Mouse (Mus musculus) kidney, embryonic 15.5 days (tissue): ENCODE results near the gene Vps50. TPM values are rescaled to one million over a fixed set of nuclear protein-coding genes. Genes with fewer than 3 reads are reported as not detected.
"Not testable (repeated sequence)": the region's sequence is repeated elsewhere in the genome, so short reads cannot be mapped to it uniquely, and the experiment has no call there.

Source experiments
- ATAC-seq: fragments of 200-750 bp; cut with Nextera tagmentation; replicated peaks from 2 replicates; pipeline ENCODE4 v1.8.0; 2017; ENCODE audit warnings: moderate TSS enrichment; ENCODE audit not compliant: low FRiP score
- H3K27ac ChIP-seq: fragments of 300-500 bp; sonication (generic); 2 replicates; pipeline ENCODE4 v1.5.1; 2015; ENCODE audit warnings: mild to moderate bottlenecking, inconsistent platforms
- H3K27me3 ChIP-seq: fragments of 300-500 bp; sonication (generic); 2 replicates; pipeline ENCODE4 v1.6.1; 2015; ENCODE audit warnings: inconsistent platforms
- H3K36me3 ChIP-seq: fragments of 300-500 bp; sonication (generic); 2 replicates; pipeline ENCODE4 v1.6.1; 2015; ENCODE audit warnings: inconsistent platforms
- H3K4me1 ChIP-seq: fragments of 300-500 bp; sonication (generic); 2 replicates; pipeline ENCODE4 v1.6.1; 2015; ENCODE audit warnings: inconsistent platforms
- H3K4me2 ChIP-seq: fragments of 300-500 bp; sonication (generic); 2 replicates; pipeline ENCODE4 v1.6.1; 2015; ENCODE audit warnings: moderate library complexity, mild to moderate bottlenecking, inconsistent platforms
- H3K4me3 ChIP-seq: fragments of 300-500 bp; sonication (generic); replicated peaks from 2 replicates; pipeline ENCODE4 v1.5.1; 2015; ENCODE audit warnings: mild to moderate bottlenecking, inconsistent platforms
- H3K9ac ChIP-seq: fragments of 300-500 bp; sonication (generic); 2 replicates; pipeline ENCODE4 v1.6.1; 2015; ENCODE audit warnings: mild to moderate bottlenecking, inconsistent platforms
- H3K9me3 ChIP-seq: fragments of 300-500 bp; sonication (generic); replicated peaks from 2 replicates; pipeline ENCODE4 v1.6.1; 2016; ENCODE audit warnings: inconsistent platforms
- WGBS: fragments of 180-500 bp; shearing (Covaris S2); methylation state at CpG from one replicate; pipeline ENCODE4 v1.1.7; 2015; ENCODE audit warnings: mixed read lengths; 5-methylcytosine and 5-hydroxymethylcytosine counted together
- polyA plus RNA-seq: library from polyadenylated mRNA; unstranded; fragments of >200 nt; fragmentation: Nextera tagmentation; extraction: Ambion mirVana; gene quantifications from 2 replicates; pipeline ENCODE4 v1.2.1, GENCODE M21; 2015

Gene Vps50
- polyA plus RNA-seq, 1 experiment from 2014 or later = 31.8 TPM

DNA sequence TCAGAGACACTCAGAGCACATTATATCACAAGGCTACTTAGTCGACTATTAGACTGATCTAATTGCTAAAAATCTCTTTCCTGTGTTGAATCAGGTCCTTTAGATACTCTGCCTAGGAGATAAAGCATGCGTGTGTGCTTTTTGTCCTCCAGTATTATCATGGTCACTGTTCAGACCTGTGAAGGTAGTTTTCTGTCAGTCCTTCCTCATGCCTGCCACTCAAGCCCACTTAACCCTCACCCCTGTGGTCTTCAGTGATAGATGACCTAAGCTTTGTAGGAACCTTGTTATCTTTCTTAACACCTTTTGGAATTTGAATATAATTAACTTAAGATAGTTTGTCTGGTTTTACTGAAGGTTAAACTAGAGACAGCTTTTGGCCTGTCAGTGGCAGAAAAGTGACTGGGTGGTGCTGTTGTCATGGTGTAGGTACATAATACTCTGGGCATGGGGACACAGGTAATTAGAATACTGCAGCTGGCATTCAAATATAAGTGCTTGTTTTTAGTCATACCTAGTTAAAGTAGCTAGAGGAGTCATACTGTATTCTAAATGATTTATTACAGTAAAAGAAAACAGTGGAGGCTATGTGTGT lies 74.1 kb downstream of the Vps50 start:
- H3K9me3 ChIP-seq = no peaks in the 10 kb centered on the region
- H3K4me2 ChIP-seq = no peak overlapping the region
- no peak overlapping the region for H3K4me3 ChIP-seq
- peaks cover 21% of the 10 kb centered on the region for H3K36me3 ChIP-seq
- ATAC-seq = no peak
- WGBS = 77% methylated on average over 2 of the region's 2 CpGs
- H3K27ac ChIP-seq = no peak overlapping the region
- no peaks in the 10 kb centered on the region for H3K27me3 ChIP-seq
- no peak overlapping the region for H3K9ac ChIP-seq
- H3K4me1 ChIP-seq = no peaks in the 10 kb centered on the region

DNA sequence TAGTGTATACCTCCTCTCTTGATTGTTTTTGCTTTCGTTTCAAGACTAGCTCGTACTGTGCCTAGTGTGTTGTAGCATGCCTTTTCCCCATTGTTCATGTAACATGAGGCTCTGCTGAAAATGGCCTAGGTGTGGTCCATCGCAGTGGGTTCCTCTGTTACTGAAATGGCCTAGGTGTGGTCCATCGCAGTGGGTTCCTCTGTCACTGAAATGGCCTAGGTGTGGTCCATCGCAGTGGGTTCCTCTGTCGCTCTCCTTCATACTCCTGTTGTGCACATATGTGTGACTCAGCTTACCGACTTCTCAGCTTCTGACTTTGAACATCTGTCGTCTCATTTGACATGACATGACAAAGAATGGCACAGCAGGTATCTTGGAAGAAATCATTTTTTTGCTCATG lies 75.6 kb downstream of the Vps50 start:
- H3K36me3 ChIP-seq = peaks cover 21% of the 10 kb centered on the region
- WGBS = 94% methylated on average over 8 of the region's 8 CpGs
- no peak overlapping the region for H3K4me3 ChIP-seq
- no peak overlapping the region for H3K27ac ChIP-seq
- no peak overlapping the region for H3K9ac ChIP-seq
- no peaks in the 10 kb centered on the region for H3K9me3 ChIP-seq
- H3K27me3 ChIP-seq = no peaks in the 10 kb centered on the region
- no peaks in the 10 kb centered on the region for H3K4me1 ChIP-seq
- ATAC-seq = no peak
- no peak overlapping the region for H3K4me2 ChIP-seq

DNA sequence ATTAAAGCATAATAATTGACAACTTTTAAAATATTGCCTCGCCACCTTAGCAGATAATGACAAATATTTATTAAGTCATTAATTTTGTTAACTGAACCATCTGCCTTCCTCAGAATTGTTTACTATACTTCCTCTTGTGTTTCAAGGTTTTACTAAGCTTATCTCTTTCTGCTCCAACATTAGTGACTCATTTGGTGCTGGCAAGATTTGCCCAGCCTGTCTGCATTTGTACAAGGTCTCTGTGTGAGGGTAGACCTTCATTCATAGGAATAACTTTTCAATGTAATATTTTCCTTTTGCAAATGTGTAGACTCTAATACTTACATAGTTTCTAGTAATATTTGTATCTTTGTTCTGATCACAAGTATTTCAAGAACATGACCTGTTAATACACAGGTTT lies 87.2 kb downstream of the Vps50 start:
- no peaks in the 10 kb centered on the region for H3K9me3 ChIP-seq
- 84% methylated on average over 1 of the region's 1 CpGs for WGBS
- no peaks in the 10 kb centered on the region for H3K27me3 ChIP-seq
- no peak overlapping the region for H3K4me2 ChIP-seq
- no peak overlapping the region for H3K4me3 ChIP-seq
- H3K9ac ChIP-seq = no peak overlapping the region
- H3K36me3 ChIP-seq = peaks cover 10% of the 10 kb centered on the region
- no peak overlapping the region for H3K27ac ChIP-seq
- no peak for ATAC-seq
- H3K4me1 ChIP-seq = no peaks in the 10 kb centered on the region

DNA sequence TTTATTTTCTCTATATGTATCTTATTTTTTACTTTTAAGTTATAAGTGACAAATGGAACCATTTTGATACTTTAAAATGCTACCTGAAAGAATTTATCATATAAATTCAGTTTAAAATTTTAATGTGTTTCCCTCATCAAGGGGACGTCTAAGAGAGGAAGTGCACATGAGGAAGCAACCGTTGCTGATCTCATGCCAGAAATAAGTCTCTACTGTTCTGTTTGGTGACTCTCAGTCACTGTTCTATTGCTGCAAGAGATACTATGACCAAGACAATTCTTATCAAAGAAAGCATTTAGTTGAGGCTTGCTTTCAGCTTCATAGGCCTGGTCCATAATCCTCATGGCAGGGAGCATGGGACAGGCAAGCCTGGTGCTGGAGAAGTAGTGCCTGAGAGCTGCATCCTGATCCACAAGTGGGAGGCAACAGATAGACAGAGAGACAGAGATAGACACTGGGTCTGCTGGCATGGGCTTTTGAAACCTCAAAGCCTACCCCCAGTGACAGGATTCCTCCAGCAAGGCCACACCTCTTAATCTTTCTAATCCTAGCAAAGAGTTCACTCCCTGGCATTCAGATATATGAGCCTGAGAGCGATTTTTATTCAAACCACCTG lies 92.2 kb downstream of the Vps50 start:
- Histone ChIP-seq H3K9me3 (no peaks in the 10 kb centered on the region), H3K27me3 (no peaks in the 10 kb centered on the region), H3K36me3 (peaks cover 21% of the 10 kb centered on the region), H3K27ac (no peak overlapping the region), H3K4me2 (no peak overlapping the region), H3K4me3 (no peak overlapping the region), H3K4me1 (no peaks in the 10 kb centered on the region), H3K9ac (no peak overlapping the region)
- 79% methylated on average over 3 of the region's 3 CpGs for WGBS
- ATAC-seq = no peak

- Histone ChIP-seq H3K27me3 (no peaks in the 10 kb centered on the region), H3K4me3 (no peak overlapping the region), H3K27ac (no peak overlapping the region), H3K9me3 (no peaks in the 10 kb centered on the region), H3K9ac (no peak overlapping the region), H3K4me1 (no peaks in the 10 kb centered on the region), H3K4me2 (no peak overlapping the region), H3K36me3 (peaks cover 14% of the 10 kb centered on the region)
- WGBS = 85% methylated on average over 1 of the region's 1 CpGs
- no peak for ATAC-seq
Measured at GRCm38 (mm10) chr6:3594246-3594645, 96.1 kb downstream of the Vps50 start.

DNA sequence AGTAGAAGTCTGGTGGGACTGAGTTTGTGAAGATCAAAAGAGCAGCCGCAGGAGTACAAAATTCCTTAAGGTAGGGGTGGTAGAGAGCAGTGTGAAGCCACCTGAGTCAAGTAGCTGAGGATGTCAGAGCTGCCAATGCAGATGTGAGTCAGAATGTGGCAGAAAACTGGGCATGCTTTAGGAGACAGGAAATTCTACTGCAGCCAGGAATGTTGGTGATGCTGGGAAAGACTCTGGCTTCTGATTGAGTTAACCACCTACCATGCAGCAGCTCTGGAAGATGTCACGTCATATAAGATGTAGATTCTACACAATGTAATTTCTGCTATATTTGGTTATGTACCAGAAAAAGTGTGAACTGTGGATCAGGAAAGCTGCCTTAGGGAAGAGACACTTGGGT lies 114.6 kb downstream of the Vps50 start:
- H3K27me3 ChIP-seq = no peaks in the 10 kb centered on the region
- no peak overlapping the region for H3K4me2 ChIP-seq
- no peaks in the 10 kb centered on the region for H3K9me3 ChIP-seq
- WGBS = 93% methylated on average over 2 of the region's 2 CpGs
- no peak overlapping the region for H3K4me3 ChIP-seq
- H3K9ac ChIP-seq = no peak overlapping the region
- ATAC-seq = no peak
- no peaks in the 10 kb centered on the region for H3K4me1 ChIP-seq
- no peaks in the 10 kb centered on the region for H3K36me3 ChIP-seq
- H3K27ac ChIP-seq = no peak overlapping the region

DNA sequence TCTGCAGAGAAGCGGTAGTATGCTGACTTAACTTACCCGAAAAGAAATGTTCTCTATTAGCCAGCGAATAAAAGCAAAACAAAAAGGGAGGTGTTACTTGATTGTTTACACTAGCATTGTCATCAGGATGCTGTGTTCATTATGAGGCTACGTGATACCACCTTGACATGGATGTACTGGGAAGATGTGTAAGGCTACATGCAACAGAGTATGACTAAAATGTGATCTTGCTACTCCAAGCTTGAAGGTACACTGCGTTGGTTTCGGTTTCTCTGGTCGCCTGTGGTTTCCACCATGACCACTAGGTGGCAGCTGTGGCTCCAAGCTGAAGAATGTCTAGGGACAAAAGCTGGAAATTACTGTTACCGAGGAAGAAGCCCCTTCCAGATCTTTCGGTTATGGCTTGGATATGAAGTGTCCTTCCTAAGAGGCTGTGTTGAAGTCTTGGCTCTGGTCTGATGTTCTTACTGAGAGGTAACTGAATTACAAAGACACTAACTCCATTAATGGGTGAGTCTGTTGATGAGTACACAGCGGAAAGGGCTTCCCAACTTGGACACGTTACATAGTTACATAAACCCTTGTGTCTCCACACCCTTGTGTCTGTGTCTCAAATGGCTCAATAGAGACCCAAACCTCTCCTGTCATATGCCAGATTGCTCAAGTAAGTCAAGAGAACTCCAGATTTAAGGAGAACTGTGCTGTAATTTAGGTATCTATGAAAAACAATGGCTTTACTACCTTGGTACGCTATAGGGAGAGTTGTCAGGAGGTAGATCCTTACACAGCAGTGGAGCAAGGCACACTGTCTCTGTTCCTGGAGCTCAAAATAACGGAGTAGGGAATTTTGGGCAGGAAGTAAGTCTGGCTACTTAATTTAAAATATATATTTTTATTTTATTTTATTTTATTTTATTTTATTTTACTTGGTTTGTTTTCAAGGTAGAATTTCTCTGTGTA lies 122.5 kb downstream of the Vps50 start:
- H3K4me3 ChIP-seq = 0 out of 2 replicates have a peak overlapping the region, but pooled peaks have one; percentile 11
- H3K4me1 ChIP-seq, H3K27ac ChIP-seq, H3K36me3 ChIP-seq, H3K9ac ChIP-seq, H3K9me3 ChIP-seq, H3K27me3 ChIP-seq: not testable (repeated sequence)
- 60% methylated on average over 11 of the region's 13 CpGs for WGBS
- H3K4me2 ChIP-seq = peak overlapping the region; percentile 27
- ATAC-seq = peak; percentile 70

Other genes with a start within 250 kb of the Vps50 start
- gene Samd9l, start 98.8 kb upstream of the Vps50 start, polyA plus RNA-seq = 8.5 and 9.4 TPM in 2 replicates
- 1.7 and 2.5 TPM in 2 replicates for gene Hepacam2, start 84 bp upstream of the Vps50 start, polyA plus RNA-seq